Mouse (Mus musculus) liver, embryonic 14.5 days (tissue): ENCODE results near the gene Dvl3.

Experiments
- CTCF ChIP-seq: IDR thresholded peaks from 2 replicates; pipeline ENCODE4 v1.5.1; 2016; ENCODE audit warnings: antibody characterized with exemption, low read depth, control low read depth
- EP300 ChIP-seq: IDR thresholded peaks from 2 replicates; pipeline ENCODE4 v1.6.1; 2016; ENCODE audit warnings: antibody characterized with exemption, low read depth

- no peak; the same call in 1 of the 2 replicates for TF ChIP-seq CTCF
- TF ChIP-seq EP300, result no peak
These were observed 31.5 kb downstream of the Dvl3 start, which contains the start of gene Abcf3 for GRCm38 (mm10) chr16:20548096-20548948.
